18 mouse cellular contexts compared by ENCODE assay signal in the genomic region with DNA sequence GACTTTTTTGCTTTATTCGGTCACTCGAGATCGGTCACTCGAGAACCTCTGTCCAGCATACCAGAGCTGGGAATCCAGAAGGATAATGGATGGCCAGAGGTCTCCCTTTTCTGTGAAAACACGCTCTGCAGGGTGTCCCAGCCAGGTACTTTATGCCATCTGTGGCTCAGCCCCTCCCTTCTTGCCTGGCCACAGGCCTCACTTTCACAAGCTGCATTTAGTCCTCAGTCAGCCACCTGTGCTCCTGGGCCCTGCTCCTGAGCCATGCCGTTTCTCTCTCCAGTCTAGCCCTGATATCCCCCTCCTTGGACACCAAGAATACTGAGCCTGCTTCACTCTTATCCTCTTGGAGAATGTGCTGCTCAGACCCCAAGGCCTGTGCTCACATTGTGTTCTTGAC. TPM values are rescaled to one million over a fixed set of nuclear protein-coding genes. Genes with fewer than 3 reads are reported as not detected.
A peak's percentile ranks its signal among the peaks of the same experiment; 100 is the strongest.
DNase-seq lines count a peak whose midpoint lies in the region; ATAC-seq lines count a peak whose summit lies in the region.
"Had no signal": no experiment of that assay in that cellular context is flagged by ENCODE, and none has a peak within 500 bp of the region (broad histone marks: within the 10 kb centered on the region; RNA-seq: fewer than 3 reads in every experiment).

No protein-coding gene starts in this region.

- peak overlapping the region; percentile 85 for H3K27ac ChIP-seq in heart, embryonic 15.5 days
- H3K27ac ChIP-seq: limb, embryonic 13.5 days; liver, embryonic 15.5 days; stomach, postnatal 0 days had no signal

- no peak overlapping the region for H3K4me2 ChIP-seq in heart, embryonic 15.5 days
- H3K4me2 ChIP-seq: embryonic facial prominence, embryonic 13.5 days; limb, embryonic 13.5 days; liver, embryonic 15.5 days; neural tube, embryonic 13.5 days had no signal

- intact Hi-C loops in heart, postnatal 25 days (cut with DNase I): no loop called here

- no peaks in the 10 kb centered on the region for H3K9me3 ChIP-seq in heart, embryonic 15.5 days (replicated peaks)
- H3K9me3 ChIP-seq in megakaryocyte, embryonic 14.5 days: no peaks in the 10 kb centered on the region
- H3K9me3 ChIP-seq: embryonic facial prominence, embryonic 13.5 days; limb, embryonic 13.5 days; liver, embryonic 15.5 days; neural tube, embryonic 13.5 days had no signal

- no peak overlapping the region for H3K4me3 ChIP-seq in heart, embryonic 15.5 days
- peak overlapping the region; percentile 66 for H3K4me3 ChIP-seq in megakaryocyte, embryonic 14.5 days (replicated peaks)
- H3K4me3 ChIP-seq: embryonic facial prominence, embryonic 13.5 days; gastrocnemius, adult 2 months; limb, embryonic 13.5 days; liver, embryonic 15.5 days; neural tube, embryonic 13.5 days had no signal

- no peak for ATAC-seq in heart, embryonic 15.5 days (replicated peaks; ENCODE audit: insufficient number of reproducible peaks, insufficient read depth, low FRiP score, low read depth)
- no peak for ATAC-seq in megakaryocyte, adult 5-6 weeks (ENCODE audit: poor library complexity, severe bottlenecking)
- ATAC-seq: Patski had no signal

- 73% methylated on average over 6 of the region's 6 CpGs for WGBS in heart, embryonic 15.5 days

- H3K27me3 ChIP-seq in heart, embryonic 15.5 days: no peaks in the 10 kb centered on the region
- no peaks in the 10 kb centered on the region for H3K27me3 ChIP-seq in megakaryocyte, embryonic 14.5 days (replicated peaks)
- H3K27me3 ChIP-seq: embryonic facial prominence, embryonic 13.5 days; limb, embryonic 13.5 days; liver, embryonic 15.5 days; neural tube, embryonic 13.5 days; Patski had no signal

- H3K36me3 ChIP-seq in heart, embryonic 15.5 days: peaks cover 41% of the 10 kb centered on the region
- H3K36me3 ChIP-seq in megakaryocyte, embryonic 14.5 days (replicated peaks; ENCODE audit: low read length): peaks cover 90% of the 10 kb centered on the region

- peaks cover 67% of the 10 kb centered on the region for H3K4me1 ChIP-seq in heart, embryonic 15.5 days (replicated peaks)
- peaks cover 99% of the 10 kb centered on the region for H3K4me1 ChIP-seq in megakaryocyte, embryonic 14.5 days
- H3K4me1 ChIP-seq: embryonic facial prominence, embryonic 13.5 days had no signal

- peak; percentile 42 for DNase-seq in cerebellum, adult 8-10 months
- DNase-seq in cerebellum, postnatal 10 days: no peak
- no peak for DNase-seq in heart, postnatal 25 days (ENCODE audit: low spot score)
- DNase-seq in cerebellum, postnatal 25 days: peak; percentile 52 to 69
- DNase-seq in gastrocnemius, postnatal 25 days: no peak
- DNase-seq: gastrocnemius, adult 2 months; kidney, adult 9 months; kidney, postnatal 4 days; lung, postnatal 10 days had no signal

- H3K9ac ChIP-seq in heart, embryonic 15.5 days: no peak overlapping the region
- H3K9ac ChIP-seq: embryonic facial prominence, embryonic 13.5 days; limb, embryonic 13.5 days; liver, embryonic 15.5 days had no signal

RNA-seq across cellular contexts. Expression of a gene that starts 52.9 kb away (rescaled TPM):
- 102 and 108 TPM in 2 replicates for polyA plus RNA-seq in heart, embryonic 15.5 days (2015; fragmentation: Nextera tagmentation; extraction: Ambion mirVana)
- total RNA-seq in heart, postnatal 25 days (2021): 100 to 1,000 TPM; 277 to 296 TPM
- polyA plus RNA-seq in megakaryocyte, embryonic 14.5 days (2012; ENCODE audit: insufficient read depth, low replicate concordance): 237 and 451 TPM in 2 replicates
- 27.5 and 30.6 TPM in 2 replicates for total RNA-seq in megakaryocyte, adult 5-6 weeks (2015)
- total RNA-seq in megakaryocyte, adult 5-6 weeks (2017): 6.1 and 9.3 TPM in 2 replicates
- 10 to 100 TPM; 39.9 to 51.1 TPM for total RNA-seq in gastrocnemius, postnatal 25 days (2021)

Comparison
In these comparisons a context has a peak if more than half of its experiments do, and no peak if none do; other contexts are left out.
1. DNase-seq: peak in cerebellum, adult 8-10 months (single experiment) and cerebellum, postnatal 25 days (2 of 2); none in cerebellum, postnatal 10 days (0 of 2), heart, postnatal 25 days (single experiment) and gastrocnemius, postnatal 25 days (single experiment).
2. RNA of a gene that starts 52.9 kb away (total RNA-seq): 277 to 296 TPM in heart, postnatal 25 days; 39.9 to 51.1 TPM in gastrocnemius, postnatal 25 days and 6.1 to 30.6 TPM in megakaryocyte, adult 5-6 weeks; every median in the first group is over 4 times any median in the second.